Mouse (Mus musculus) kidney, adult 9 months (tissue): ENCODE data around the gene Wdr18.

ENCODE experiments used
- DNase-seq: peaks from one replicate; pipeline ENCODE4 v3.0.0; 2022

The Wdr18 gene

DNA sequence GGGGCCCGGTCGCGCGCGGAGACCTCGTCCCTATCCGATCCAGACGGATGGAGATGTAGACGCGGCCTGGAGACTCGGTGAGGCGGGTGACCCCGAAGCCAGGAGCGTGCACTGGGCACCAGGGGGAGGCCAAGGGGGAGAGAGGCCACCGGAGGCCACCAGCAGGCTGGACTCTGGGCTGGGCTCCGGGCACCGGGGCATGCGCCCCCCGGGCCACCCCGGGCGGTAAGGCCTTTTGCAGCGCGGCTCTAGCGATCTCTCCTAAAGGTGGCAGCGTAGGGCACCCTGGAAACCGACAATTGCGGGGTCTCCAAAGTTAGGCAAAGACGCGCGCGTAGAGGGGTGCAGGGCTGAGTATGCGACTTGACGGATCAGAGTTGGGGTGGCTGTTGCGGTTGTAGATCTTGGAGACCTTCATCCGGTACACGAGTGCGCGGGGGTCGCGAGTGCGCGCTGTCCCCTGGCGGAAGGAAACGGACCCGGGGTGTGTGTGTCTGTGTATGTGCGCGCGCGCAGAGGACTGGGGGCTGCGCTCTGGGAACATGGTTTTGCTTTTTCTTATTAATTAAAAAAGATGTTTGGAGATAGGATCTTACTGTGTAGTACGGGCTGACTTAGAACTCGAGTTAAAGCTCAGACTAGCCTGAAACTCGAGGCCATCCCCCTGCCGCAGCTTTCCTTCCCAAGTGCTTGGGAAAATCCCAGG, 32.5 kb upstream of the Wdr18 start:
- peak; percentile 62 for DNase-seq

DNA sequence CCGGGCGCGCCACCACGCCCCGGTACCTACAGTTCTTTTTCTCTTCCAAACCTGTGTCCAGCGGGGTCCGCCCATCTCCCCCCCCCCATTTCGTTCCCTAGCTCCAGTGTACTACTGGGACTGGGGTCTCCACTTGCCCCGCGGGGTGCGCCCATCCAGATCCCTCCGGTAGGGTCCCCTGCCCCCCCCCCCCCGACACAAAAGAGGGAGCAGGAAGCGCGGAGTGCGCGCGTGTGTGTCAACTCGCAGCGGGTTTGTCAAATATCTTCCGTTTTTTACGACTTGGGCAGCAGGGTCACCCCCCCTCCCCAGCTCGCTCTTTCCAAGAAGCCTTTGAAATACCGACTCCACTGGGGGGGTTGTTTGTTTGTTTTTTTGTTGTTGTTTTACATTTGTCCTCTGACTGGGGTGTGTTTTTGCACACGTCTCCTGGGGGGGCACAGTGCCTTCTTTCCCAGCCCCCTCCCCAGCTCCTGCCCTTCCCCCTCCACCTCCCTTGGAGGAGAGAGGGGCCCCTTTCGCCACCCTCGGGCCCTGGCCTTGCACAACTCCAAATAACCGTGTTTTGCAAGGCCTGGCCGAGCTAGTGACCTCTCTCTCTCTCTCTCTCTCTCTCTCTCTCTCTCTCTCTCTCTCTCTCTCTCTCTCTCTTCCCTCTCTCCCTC, 31.8 kb upstream of the Wdr18 start:
- DNase-seq: peak; percentile 46

DNA sequence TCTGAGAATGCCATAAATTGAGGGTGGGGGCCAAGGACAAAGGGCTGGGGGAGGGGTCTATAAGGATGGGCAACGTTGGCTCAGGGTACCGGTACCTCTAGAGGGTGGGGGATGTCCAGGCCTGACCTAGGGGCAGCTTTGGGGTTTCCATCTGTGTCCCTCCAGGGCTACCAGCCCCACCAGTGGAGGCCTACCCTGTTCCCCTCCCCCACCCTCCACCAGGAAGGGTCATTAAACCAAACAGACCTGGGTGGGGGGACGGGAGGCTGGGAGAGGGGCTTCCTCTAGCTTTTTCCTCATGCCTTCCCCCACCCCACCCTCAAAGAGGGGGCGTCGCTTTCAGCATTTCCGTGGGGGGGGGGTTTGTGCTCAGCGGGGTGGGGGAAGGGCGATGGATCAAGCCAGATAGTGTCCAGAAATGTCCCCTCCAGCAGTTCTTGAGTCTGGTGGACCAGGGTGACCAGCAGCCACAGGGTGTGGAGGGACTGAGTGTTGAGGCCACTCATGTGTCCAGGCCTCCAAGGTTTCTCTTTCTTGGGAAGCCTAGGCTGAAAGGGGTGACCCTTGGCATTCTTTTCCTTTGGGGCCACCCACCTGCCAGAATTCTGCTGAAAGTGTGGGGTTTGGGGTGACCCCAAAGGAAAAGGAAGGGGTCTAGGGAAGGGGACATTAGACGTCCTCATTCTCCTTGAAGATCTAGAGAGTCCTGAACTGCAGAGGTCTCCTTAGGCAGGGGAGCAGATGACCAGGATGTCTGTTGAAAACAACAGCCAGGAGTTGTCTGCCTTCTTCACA, 30.8 kb upstream of the Wdr18 start:
- no peak for DNase-seq

DNA sequence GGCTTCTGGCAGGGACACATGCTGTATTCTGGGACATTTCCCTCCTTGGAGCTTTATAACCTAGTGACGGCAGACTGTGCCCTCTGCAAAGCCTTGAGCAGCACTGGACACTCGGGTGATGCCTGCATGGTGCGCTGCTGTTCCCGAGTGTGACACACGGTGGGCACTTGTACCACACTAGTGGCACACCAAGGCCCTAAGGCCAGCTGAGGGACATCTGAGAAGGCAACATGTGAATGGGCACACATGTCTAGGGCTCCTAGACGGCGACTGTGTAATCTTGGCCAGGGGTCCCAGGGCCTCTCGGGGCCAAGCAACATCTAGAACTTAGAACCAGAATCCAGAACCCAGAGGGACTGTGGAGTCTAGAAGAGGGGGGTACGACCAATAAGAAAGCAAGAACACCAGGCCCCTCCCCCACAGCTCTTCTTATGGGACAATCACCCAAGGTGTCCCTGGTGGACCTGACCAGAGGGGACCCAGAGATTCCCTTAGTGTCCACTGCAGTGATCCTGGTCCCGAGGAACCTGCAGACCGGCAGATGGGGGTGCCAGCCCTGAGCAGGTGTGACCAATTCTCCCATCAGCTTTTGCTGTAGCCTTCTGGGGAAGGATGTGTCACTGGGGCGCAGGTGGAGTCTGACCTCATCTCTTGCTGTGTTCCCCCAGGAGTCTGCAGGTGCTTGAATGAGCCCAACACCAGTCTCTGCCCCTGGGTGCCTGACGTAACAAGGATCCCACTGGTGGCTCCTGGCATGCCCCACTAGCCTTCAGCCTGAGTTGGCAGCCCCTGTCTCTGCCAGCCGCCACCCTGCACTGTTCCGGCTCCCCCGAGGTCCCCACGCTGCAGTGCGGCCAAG, 29.8 kb upstream of the Wdr18 start:
- no peak for DNase-seq

DNA sequence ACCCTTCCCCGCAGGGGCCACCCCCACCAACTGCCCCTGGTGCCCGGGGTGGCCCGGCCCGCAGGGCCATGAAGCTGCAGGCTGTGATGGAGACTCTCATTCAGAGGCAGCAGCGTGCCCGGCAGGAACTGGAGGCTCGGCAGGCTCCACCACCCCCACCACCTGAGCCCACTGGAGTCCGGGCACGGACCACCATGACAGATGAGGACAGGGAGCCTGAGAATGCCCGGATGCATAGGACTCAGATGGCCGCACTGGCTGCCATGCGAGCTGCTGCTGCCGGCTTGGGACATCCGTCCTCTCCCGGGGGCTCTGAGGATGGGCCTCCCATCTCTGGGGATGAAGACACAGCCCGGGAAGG, 29.1 kb upstream of the Wdr18 start:
- no peak for DNase-seq

DNA sequence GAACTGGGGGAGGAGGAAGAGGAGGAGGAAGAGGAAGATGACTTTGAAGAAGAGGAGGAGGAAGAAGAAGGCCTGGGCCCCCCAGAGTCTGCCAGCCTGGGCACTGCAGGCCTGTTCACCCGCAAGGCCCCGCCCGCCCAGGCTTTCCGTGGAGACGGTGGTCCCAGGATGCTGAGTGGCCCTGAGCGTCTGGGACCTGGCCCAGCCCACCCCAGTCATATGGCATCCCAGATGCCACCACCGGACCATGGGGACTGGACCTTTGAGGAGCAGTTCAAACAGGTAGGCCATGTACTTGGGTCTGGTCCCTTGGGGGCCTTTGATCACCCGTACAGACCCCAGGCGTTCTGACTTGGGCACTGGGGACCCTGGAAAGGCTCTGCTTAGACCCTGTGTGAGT, 28.2 kb upstream of the Wdr18 start:
- no peak for DNase-seq

DNA sequence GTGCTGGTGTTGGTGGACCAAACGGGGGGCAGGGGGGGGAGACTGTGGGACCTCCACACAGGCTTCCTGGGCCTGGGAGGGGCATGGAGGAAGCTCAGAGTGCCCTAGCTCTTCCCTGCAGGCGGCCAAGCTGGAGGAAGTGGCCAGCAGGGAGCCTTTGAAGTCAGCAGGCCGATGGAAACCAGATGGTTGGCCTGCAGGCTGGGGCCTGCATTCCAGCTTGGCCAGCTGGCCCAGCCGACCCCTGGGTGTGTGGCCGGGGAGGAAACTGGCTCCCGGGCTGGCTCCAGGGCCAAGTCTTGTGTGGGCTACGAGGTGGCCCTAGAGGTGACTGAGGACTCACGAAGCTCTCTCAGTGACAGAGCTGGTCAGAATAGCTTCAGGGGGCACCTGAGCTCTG, 27.2 kb upstream of the Wdr18 start:
- DNase-seq: peak; percentile 59

DNA sequence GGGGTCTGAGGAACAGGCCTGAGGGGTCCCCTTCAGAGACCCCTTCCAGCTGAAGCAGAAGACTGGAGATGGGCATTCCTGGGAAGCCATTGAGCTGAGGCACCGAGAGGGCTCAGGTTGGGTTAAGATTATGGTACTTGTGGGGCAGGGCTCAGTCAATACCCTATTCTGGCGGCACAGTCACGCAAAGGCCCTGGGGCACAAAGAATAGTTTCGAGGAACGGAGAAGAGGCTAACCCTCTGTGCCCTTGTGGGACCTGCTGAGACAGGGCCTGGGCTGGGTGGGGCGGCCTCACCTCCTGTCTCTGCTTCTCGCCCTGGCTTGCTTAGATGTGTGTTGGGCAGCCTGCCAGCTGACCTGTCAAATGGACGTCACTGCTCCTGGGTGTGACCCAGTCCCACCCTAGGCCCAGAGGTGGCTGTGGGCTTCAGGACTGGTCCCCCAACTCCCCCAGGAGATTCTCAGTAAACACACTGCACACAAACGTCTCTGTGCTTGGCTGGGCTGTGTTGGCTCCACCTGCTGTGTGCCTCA, 26.7 kb upstream of the Wdr18 start:
- DNase-seq: no peak

DNA sequence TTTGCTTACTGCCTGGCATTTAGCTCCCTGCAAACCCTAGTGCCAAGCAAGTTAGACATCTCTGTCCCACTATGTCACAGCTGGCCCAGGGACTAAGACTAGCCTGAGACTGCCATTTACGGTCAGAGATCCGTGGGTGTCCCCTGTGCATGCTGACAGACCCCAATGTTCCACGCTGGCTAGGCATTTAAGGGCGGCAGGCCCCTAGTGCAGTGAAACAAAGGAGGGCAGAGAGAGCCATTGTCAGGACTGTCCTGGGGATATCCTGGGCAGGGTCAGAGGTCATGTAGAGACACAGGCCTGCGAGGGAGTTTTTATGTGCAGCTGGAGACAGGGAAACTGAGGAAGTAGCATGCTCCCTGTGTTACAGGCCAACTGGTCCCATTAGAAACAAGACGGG, 26.1 kb upstream of the Wdr18 start:
- DNase-seq: no peak

DNA sequence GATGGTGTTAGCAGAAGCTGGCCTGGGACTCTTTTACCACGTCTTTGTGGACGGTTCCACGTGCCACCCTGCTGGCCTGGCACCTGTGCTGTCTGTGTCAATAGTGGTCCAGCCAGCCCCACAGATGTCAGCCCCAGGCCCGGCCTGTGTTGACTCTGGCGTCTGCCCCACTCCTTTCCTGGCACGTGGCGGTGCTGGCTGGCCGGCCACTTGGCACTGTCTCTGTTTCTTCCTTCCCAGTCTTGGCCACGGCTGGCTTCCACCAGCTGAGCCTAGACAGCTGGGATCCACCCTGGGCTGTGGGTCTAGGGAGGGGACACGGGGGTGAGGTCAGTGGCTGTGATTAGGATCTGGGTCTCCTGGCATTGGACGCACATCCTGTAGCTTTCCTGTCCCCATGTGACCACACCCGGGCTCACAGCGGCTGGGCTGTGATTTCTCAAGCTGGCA, 25.7 kb upstream of the Wdr18 start:
- DNase-seq: peak; percentile 89

DNA sequence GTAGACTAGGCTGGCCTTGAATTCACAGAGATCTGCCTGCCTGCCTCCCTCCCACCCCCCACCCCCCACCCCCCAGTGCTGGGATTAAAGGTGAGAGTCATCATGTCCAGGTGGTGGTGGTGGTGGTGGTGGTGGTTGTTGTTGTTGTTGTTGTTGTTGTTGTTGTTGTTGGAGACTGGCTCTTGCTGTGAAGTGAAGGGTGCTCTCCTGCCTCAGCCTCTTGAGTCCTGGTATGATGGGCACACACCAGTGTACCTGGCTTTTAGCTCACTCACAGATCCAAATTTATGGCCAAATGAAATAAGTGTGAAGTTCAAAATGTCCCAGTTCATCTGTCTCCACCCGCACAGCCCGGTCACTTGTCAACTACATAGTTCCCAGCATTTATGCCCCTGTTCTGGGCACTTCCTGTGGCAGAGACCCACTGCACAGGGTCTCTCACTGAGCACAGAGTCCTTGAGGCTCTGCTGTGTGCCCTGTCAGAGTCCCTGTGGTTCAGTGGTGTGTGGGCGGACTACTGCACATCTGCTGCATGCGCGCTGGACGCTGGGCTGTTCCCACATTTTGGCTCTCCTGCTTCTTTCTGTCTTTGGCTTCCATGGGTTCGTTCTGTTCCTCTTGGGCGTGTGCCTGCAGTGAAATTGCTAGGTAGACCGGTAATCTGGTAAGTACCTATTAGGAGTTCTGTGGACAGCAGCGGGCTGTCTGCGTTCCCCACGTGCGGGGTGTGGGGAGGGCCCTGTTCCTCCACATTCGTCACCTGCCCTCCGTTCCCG, 25.0 kb upstream of the Wdr18 start:
- no peak for DNase-seq

DNA sequence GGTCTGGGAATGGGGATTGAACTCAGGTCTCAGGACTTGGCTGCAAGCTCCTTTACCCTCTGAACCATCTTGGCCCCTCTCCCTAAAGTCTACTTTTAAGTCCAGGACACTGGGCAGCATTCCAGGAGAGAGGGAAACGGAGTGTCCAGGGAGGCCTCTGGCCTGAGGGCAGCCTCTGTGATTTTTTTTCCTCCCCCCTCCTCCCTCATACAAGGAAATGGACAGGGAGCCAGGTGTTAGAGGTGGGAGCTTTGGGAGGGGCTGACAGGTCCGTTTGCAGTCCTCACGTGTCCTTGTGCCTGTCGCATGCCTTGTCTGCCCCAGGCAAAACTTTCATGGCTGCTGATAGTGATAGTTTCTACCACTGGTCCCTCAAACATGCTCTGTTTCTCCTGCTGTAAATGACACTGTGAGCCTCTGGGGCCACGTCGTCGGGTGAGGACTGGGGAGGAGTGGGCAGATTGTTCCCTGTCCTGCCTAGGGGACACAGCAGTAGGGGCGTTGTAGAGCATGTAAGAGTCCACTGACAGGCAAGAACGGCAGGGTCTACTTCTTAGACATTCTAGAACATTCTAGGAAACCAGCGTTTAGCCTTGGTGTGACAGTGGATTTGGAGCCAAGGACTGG, 23.6 kb upstream of the Wdr18 start:
- peak; percentile 90 for DNase-seq

DNA sequence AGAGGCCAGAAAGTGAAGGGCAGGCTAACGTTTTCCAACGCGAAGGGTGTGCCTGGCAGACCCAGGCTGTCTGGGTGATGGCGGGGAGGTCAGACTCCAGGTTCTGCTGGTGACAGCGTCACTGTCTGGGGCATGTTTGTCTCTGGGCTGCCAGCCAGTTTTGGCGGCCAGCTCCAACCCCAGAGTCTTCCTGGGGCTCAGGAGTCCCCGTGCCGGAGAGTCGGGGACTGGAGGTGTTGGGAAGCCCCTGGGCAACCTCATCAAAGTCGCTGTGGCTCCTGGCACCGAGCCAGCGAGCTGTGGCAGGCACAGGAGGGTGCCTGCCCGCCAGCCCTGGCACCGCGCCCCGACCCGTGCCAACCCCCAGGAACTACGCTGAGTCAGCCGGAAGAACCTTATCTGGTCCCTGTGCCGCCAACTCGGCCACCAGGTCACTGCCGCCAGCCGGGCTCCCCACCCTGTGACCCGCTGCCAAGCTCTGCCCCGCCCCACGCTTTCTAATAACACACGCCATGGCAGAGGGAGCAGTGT, 23.0 kb upstream of the Wdr18 start:
- DNase-seq: peak; percentile 80

DNA sequence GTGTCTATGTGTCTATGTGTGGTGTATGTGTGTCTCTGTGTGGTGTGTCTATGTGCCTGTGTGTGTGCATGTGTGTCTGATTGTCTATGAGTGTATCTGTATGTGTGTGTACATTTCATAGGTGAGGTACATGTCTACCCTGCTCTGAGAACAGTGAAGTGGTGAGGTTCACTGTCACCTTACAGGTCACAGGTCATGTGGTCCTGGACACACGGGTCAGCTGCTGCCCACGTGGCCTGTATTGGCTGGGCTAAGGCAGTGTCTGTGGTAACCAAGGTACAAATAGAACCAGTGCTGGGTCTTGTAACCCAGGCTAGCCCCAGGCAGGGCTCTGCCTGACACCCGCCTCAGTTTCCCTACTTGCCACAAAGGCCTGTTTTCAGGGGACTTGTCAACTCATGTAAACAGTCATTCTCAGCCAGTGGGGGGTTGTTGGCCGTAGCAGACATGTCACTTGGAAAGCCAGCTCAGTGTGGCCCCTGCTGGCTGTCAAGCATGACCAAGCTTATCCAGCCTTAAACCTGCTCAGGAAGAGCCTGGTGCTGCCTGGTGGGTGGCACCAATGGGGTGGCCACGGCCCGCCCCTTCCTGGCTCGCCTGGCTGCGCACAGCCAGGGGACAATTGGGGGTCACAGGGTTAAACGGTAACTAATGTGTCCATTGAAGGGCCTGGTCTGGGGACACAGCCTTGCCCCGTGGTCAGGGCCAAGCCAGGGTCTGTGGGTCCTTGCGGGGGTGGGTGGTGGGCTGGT, 22.0 kb upstream of the Wdr18 start:
- DNase-seq: peak; percentile 72

DNA sequence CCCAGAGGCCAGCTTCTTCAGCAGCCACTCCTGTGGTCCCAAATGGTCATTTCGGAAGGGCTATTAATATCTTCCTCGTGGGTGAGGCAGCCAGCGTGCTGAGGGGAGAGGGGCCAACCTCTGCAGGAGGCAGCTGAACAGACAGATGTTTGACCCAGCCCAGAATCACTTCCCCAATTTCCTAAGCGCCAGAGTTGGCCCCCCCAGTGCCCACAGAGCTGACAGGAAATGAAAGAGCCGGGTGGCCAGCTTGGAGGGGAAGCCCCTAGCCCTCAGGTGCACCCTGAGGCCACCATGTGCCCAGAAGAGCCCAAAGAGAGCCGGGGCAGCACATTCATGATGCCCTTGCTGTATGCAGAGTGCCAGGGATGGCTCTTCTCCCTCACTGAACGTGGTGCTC, 19.2 kb upstream of the Wdr18 start:
- DNase-seq: no peak

DNA sequence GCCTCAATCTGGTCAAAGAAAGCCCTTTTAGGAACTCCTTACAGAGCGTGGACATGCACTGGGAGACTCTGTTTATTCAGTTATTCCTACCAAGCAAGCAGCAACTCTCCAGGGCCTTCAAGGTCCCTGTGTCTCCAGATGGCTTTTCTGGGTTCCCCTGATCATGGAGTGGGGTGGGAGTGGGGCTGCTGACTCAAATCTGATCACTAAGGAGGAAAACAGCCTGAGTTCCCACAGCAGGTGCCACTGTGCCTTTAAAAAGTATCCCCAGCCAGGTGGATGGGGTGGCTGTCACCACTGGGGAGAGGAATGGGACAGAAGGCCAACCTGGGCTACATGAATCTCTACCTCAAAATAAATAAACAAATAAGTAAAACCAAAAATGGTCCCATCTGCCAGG, 17.0 kb upstream of the Wdr18 start:
- DNase-seq: no peak

DNA sequence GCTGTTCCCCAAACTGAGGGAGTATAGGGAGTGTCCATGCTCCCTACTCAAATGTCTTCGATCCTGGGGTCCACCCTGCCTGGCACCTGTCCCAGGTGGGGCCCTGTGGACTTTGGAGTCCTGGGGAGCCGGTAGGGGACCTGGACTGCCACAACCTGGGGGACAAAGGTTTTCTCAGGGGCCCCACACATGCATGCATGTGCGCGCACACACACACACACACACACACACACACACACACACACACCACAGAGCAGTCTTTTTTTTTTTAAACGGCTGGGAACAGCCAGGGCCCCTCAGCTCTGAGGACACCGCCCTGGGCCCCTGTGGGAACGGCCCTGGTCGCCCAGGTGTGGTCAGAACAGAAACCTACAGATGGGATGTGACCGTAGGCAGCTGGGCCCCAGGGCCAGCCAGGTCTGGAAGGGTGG, 16.5 kb upstream of the Wdr18 start:
- no peak for DNase-seq

DNA sequence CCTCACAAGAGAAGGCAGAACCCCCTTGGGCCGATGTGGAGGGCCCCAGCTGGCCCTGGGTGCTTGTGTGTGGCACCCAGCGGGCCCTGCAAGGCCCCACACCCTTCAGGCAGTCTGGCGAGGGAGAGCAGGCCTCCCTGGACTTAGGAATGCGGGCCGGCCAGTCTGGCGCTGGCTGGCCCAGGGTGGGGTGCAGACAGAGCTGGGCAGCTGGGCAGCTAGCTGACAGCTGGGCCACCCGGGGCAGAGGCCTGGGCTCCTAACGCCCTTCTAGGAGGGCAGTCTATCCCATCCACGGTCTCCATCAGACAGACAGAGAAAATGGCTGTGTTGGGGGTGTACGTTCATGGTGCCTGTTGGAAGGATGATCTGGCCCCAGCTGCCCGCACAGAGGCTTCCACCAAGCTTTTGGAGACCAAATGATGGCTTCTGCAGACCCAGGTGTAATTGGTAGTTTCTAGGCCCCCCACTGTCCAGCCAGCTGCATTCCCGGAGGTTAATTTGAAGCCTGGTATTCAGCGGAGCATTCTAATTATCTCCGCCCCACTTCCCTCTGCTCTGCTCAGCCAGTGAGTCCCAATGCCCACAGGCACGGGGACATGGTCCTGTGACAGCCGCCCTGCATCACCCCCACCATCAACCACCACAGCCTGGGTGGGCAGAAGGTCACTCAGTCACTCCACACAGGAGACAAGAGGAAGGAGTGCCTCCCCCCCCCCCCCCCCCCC, 14.3 kb upstream of the Wdr18 start:
- peak; percentile 75 for DNase-seq

DNA sequence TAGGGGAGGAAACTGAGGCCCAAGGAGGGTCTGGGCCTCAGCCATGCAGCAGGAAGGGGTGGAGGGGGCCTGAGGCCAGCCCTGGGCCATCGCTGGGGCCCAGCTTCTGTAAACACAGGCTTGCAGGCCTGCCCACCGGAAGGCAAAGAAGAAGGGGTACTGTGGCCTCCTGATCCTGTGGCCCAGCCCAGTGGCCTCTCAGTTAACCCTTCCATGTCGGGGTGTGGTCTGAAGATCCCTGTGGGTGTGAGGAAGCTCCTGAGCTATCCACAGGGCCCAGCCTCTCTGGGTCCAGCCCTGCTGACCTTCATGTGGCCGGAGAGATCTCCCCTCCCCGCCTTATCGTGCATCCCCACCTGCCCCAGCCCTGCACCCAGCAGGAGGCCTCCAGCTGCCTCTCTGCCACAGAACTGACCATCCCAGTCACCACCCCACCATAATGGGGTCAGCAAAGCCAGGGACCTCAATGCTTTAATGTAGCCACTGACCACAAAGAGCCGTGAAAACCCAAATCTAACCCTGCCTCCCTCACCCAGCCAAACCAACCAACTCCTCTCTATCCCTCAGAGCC, 13.1 kb upstream of the Wdr18 start:
- DNase-seq: no peak
